In the genomic region with DNA sequence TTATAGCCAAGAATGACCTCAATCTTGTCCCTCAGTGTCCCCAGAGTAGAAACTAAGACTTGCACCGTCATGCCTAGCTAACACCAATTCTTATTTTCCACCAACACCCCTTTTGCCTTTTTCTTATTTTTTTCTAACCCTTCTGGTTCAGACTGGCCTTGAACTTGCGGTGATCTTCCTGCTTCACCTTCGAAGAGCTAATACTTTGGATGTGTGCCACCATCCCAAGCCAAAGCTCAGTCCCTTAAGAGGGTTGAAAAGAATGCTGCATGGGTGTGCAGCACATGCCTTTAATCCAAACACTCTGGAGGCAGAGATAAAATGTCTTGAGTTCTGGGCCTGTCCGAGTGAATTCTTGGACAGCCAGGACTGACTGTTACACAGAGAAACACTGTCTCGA, we compare ENCODE assay signal across 10 mouse cellular contexts. TPM values are rescaled to one million over a fixed set of nuclear protein-coding genes. Genes with fewer than 3 reads are reported as not detected.
A peak's percentile ranks its signal among the peaks of the same experiment; 100 is the strongest.
DNase-seq lines count a peak whose midpoint lies in the region; ATAC-seq and TF ChIP-seq lines count a peak whose summit lies in the region.
"Had no signal": no experiment of that assay in that cellular context is flagged by ENCODE, and none has a peak within 500 bp of the region (broad histone marks: within the 10 kb centered on the region; RNA-seq: fewer than 3 reads in every experiment).

No protein-coding gene starts in this region.

- peaks cover 90% of the 10 kb centered on the region for H3K36me3 ChIP-seq in embryonic facial prominence, embryonic 14.5 days (ENCODE audit: control insufficient read depth, insufficient read depth, low read length)
- peaks cover 100% of the 10 kb centered on the region for H3K36me3 ChIP-seq in embryonic facial prominence, embryonic 10.5 days (replicated peaks)
- H3K36me3 ChIP-seq in kidney, adult 2 months (ENCODE audit: control insufficient read depth, insufficient read depth, low read length) = peaks cover 6% of the 10 kb centered on the region; the same call in 1 of the 2 replicates
- peaks cover 88% of the 10 kb centered on the region for H3K36me3 ChIP-seq in midbrain, embryonic 13.5 days
- H3K36me3 ChIP-seq in midbrain, embryonic 16.5 days (ENCODE audit: control insufficient read depth, insufficient read depth, low read length) = peaks cover 28% of the 10 kb centered on the region
- H3K36me3 ChIP-seq in stomach, embryonic 14.5 days (ENCODE audit: control insufficient read depth, insufficient read depth, low read length) = peaks cover 78% of the 10 kb centered on the region

- peaks cover 26% of the 10 kb centered on the region for H3K4me1 ChIP-seq in embryonic facial prominence, embryonic 14.5 days (ENCODE audit: control insufficient read depth, insufficient read depth, low read length)
- peaks cover 51% of the 10 kb centered on the region for H3K4me1 ChIP-seq in embryonic facial prominence, embryonic 10.5 days
- peaks cover 61% of the 10 kb centered on the region for H3K4me1 ChIP-seq in kidney, adult 2 months (ENCODE audit: control insufficient read depth, insufficient read depth, low read length)
- peaks cover 67% of the 10 kb centered on the region for H3K4me1 ChIP-seq in midbrain, embryonic 13.5 days (replicated peaks)
- peaks cover 49% of the 10 kb centered on the region for H3K4me1 ChIP-seq in midbrain, embryonic 16.5 days (ENCODE audit: control insufficient read depth, insufficient read depth, low read length)
- H3K4me1 ChIP-seq in stomach, embryonic 14.5 days (ENCODE audit: control insufficient read depth, insufficient read depth, low read length) = peaks cover 51% of the 10 kb centered on the region

- no peak for TF ChIP-seq POLR2A in kidney, adult 2 months (IDR thresholded peaks at IDR 0.05; ENCODE audit: low read depth, low read length)

- TF ChIP-seq CTCF in kidney, adult 2 months (conservative IDR thresholded peaks at IDR 0.05; ENCODE audit: insufficient read depth, insufficient read length, low read depth, low read length) = no peak

- 61% methylated on average over 5 of the region's 5 CpGs for WGBS in embryonic facial prominence, embryonic 14.5 days
- 86% methylated on average over 5 of the region's 5 CpGs for WGBS in embryonic facial prominence, embryonic 10.5 days
- WGBS in kidney, adult 2 months = 17% methylated on average over 5 of the region's 5 CpGs
- WGBS in midbrain, embryonic 13.5 days = 89% methylated on average over 5 of the region's 5 CpGs
- 77% methylated on average over 5 of the region's 5 CpGs for WGBS in midbrain, embryonic 16.5 days
- 57% methylated on average over 5 of the region's 5 CpGs for WGBS in stomach, embryonic 14.5 days

- H3K9ac ChIP-seq in embryonic facial prominence, embryonic 14.5 days (ENCODE audit: low read depth, low read length) = no peak overlapping the region
- no peak overlapping the region for H3K9ac ChIP-seq in midbrain, embryonic 13.5 days (replicated peaks)
- H3K9ac ChIP-seq in midbrain, embryonic 16.5 days (ENCODE audit: low read depth, low read length) = no peak overlapping the region
- no peak overlapping the region for H3K9ac ChIP-seq in stomach, embryonic 14.5 days (replicated peaks; ENCODE audit: low read depth, low read length)
- H3K9ac ChIP-seq: embryonic facial prominence, embryonic 13.5 days had no signal

- no peak for ATAC-seq in embryonic facial prominence, embryonic 14.5 days (ENCODE audit: low read depth)
- ATAC-seq in midbrain, embryonic 13.5 days = no peak
- ATAC-seq in midbrain, embryonic 16.5 days = no peak
- ATAC-seq in stomach, embryonic 14.5 days (ENCODE audit: insufficient number of reproducible peaks, insufficient read depth, low FRiP score, low read depth) = no peak

- peak overlapping the region; percentile 18; the same call in 1 of the 2 replicates for H3K27ac ChIP-seq in embryonic facial prominence, embryonic 14.5 days (replicated peaks; ENCODE audit: low read depth, low read length)
- H3K27ac ChIP-seq in embryonic facial prominence, embryonic 10.5 days (replicated peaks) = no peak overlapping the region; the same call in 1 of the 2 replicates
- H3K27ac ChIP-seq in kidney, adult 2 months (ENCODE audit: insufficient read depth, low read depth, low read length) = peak overlapping the region; percentile 89
- 0 out of 2 replicates have a peak overlapping the region, but pooled peaks have one; percentile 41 for H3K27ac ChIP-seq in midbrain, embryonic 13.5 days
- no peak overlapping the region for H3K27ac ChIP-seq in midbrain, embryonic 16.5 days (ENCODE audit: low read length)
- peak overlapping the region; percentile 27; the same call in 1 of the 2 replicates for H3K27ac ChIP-seq in stomach, embryonic 14.5 days (ENCODE audit: low read length)
- H3K27ac ChIP-seq: embryonic facial prominence, embryonic 13.5 days had no signal

- H3K9me3 ChIP-seq in embryonic facial prominence, embryonic 14.5 days (ENCODE audit: control insufficient read depth, low read length) = no peaks in the 10 kb centered on the region
- no peaks in the 10 kb centered on the region for H3K9me3 ChIP-seq in embryonic facial prominence, embryonic 10.5 days
- no peaks in the 10 kb centered on the region for H3K9me3 ChIP-seq in midbrain, embryonic 13.5 days
- H3K9me3 ChIP-seq in midbrain, embryonic 16.5 days (replicated peaks; ENCODE audit: control insufficient read depth, low read length, poor library complexity, severe bottlenecking) = no peaks in the 10 kb centered on the region
- no peaks in the 10 kb centered on the region for H3K9me3 ChIP-seq in stomach, embryonic 14.5 days (ENCODE audit: control insufficient read depth, low read depth, low read length)
- H3K9me3 ChIP-seq: embryonic facial prominence, embryonic 13.5 days had no signal

- no peak overlapping the region for H3K4me3 ChIP-seq in embryonic facial prominence, embryonic 14.5 days (ENCODE audit: low read depth, low read length)
- H3K4me3 ChIP-seq in embryonic facial prominence, embryonic 10.5 days = no peak overlapping the region
- no peak overlapping the region for H3K4me3 ChIP-seq in kidney, adult 2 months (ENCODE audit: insufficient read depth, low read depth, low read length)
- H3K4me3 ChIP-seq in midbrain, embryonic 13.5 days (replicated peaks) = no peak overlapping the region
- H3K4me3 ChIP-seq in midbrain, embryonic 16.5 days (ENCODE audit: low read depth, low read length) = no peak overlapping the region
- H3K4me3 ChIP-seq in stomach, embryonic 14.5 days (ENCODE audit: low read depth, low read length) = no peak overlapping the region
- H3K4me3 ChIP-seq: embryonic facial prominence, embryonic 13.5 days had no signal

- no peak for DNase-seq in embryonic facial prominence, embryonic 14.5 days (ENCODE audit: low spot score)
- DNase-seq in embryonic facial prominence, embryonic 10.5 days (ENCODE audit: low spot score) = no peak
- no peak for DNase-seq in kidney, adult 2 months
- DNase-seq in kidney, postnatal 4 days = no peak
- no peak for DNase-seq in layer of hippocampus, adult 9-10 months (ENCODE audit: low spot score)
- DNase-seq: adrenal gland, postnatal 36 days had no signal

- H3K4me2 ChIP-seq in embryonic facial prominence, embryonic 14.5 days (ENCODE audit: low read depth, low read length) = no peak overlapping the region
- no peak overlapping the region for H3K4me2 ChIP-seq in midbrain, embryonic 13.5 days (replicated peaks)
- no peak overlapping the region for H3K4me2 ChIP-seq in midbrain, embryonic 16.5 days (ENCODE audit: low read length)
- no peak overlapping the region for H3K4me2 ChIP-seq in stomach, embryonic 14.5 days (replicated peaks; ENCODE audit: low read depth, low read length)
- H3K4me2 ChIP-seq: embryonic facial prominence, embryonic 13.5 days had no signal

- no peaks in the 10 kb centered on the region for H3K27me3 ChIP-seq in embryonic facial prominence, embryonic 14.5 days (replicated peaks; ENCODE audit: control insufficient read depth, insufficient read depth, low read length)
- no peaks in the 10 kb centered on the region for H3K27me3 ChIP-seq in embryonic facial prominence, embryonic 10.5 days (replicated peaks; ENCODE audit: low read depth, poor library complexity, severe bottlenecking)
- H3K27me3 ChIP-seq in kidney, adult 2 months (replicated peaks; ENCODE audit: control insufficient read depth, insufficient read depth, low read length) = no peaks in the 10 kb centered on the region
- H3K27me3 ChIP-seq in midbrain, embryonic 13.5 days = no peaks in the 10 kb centered on the region
- no peaks in the 10 kb centered on the region for H3K27me3 ChIP-seq in midbrain, embryonic 16.5 days (ENCODE audit: control insufficient read depth, insufficient read depth, low read depth, low read length)
- no peaks in the 10 kb centered on the region for H3K27me3 ChIP-seq in stomach, embryonic 14.5 days (ENCODE audit: control insufficient read depth, insufficient read depth, low read length)
- H3K27me3 ChIP-seq: embryonic facial prominence, embryonic 13.5 days had no signal

RNA-seq across cellular contexts. Expression of gene Trim8, which starts 8.9 kb away (rescaled TPM):
- 21.5 and 27.1 TPM in 2 replicates for polyA plus RNA-seq in embryonic facial prominence, embryonic 14.5 days (2014; fragmentation: Nextera tagmentation; extraction: Ambion mirVana)
- 19.5 and 20.9 TPM in 2 replicates for polyA plus RNA-seq in embryonic facial prominence, embryonic 10.5 days (2016; fragmentation: Nextera tagmentation; extraction: Ambion mirVana)
- 41.3 and 43.6 TPM in 2 replicates for polyA plus RNA-seq in kidney, adult 2 months (2012; rRNA removed)
- polyA plus RNA-seq in midbrain, embryonic 13.5 days (2015; fragmentation: Nextera tagmentation; extraction: Ambion mirVana) = 27.7 and 33.0 TPM in 2 replicates
- 25.9 and 26.8 TPM in 2 replicates for polyA plus RNA-seq in midbrain, embryonic 16.5 days (2015; fragmentation: Nextera tagmentation; extraction: Ambion mirVana)
- polyA plus RNA-seq in stomach, embryonic 14.5 days (2014; fragmentation: Nextera tagmentation; extraction: Ambion mirVana) = 22.3 and 23.5 TPM in 2 replicates

Comparison
In these comparisons a context has a peak if more than half of its experiments do, and no peak if none do; other contexts are left out.
1. H3K27ac ChIP-seq: peak in embryonic facial prominence, embryonic 14.5 days (single experiment), kidney, adult 2 months (single experiment), midbrain, embryonic 13.5 days (single experiment) and stomach, embryonic 14.5 days (single experiment); none in embryonic facial prominence, embryonic 10.5 days (single experiment) and midbrain, embryonic 16.5 days (single experiment).